Mouse (Mus musculus) neural tube, embryonic 14.5 days (tissue): Measurements from ENCODE around the gene Cebpa. TPM values are rescaled to one million over a fixed set of nuclear protein-coding genes. Genes with fewer than 3 reads are reported as not detected.

Experiments
- ATAC-seq: fragments of 200-750 bp; cut with Nextera tagmentation; 2 replicates; pipeline ENCODE4 v1.8.0; 2017; ENCODE audit warnings: low read depth, mild to moderate bottlenecking, moderate TSS enrichment, moderate library complexity
- H3K27ac ChIP-seq: fragments of 300-500 bp; sonication (generic); 2 replicates; pipeline ENCODE4 v1.5.1; 2014; ENCODE audit warnings: low read depth, mild to moderate bottlenecking, control low read depth, low read length, moderate library complexity, mixed read lengths
- H3K27me3 ChIP-seq: fragments of 300-500 bp; sonication (generic); 2 replicates; pipeline ENCODE4 v1.6.1; 2014; ENCODE audit warnings: low read length; ENCODE audit not compliant: control insufficient read depth, insufficient read depth
- H3K36me3 ChIP-seq: fragments of 300-500 bp; sonication (generic); 2 replicates; pipeline ENCODE4 v1.6.1; 2014; ENCODE audit warnings: low read length, mixed read lengths; ENCODE audit not compliant: control insufficient read depth, insufficient read depth
- H3K4me1 ChIP-seq: fragments of 300-500 bp; sonication (generic); 2 replicates; pipeline ENCODE4 v1.6.1; 2014; ENCODE audit warnings: low read length; ENCODE audit not compliant: control insufficient read depth, insufficient read depth
- H3K4me2 ChIP-seq: fragments of 300-500 bp; sonication (generic); 2 replicates; pipeline ENCODE4 v1.6.1; 2014; ENCODE audit warnings: mild to moderate bottlenecking, low read depth, low read length, control low read depth
- H3K4me3 ChIP-seq: fragments of 300-500 bp; sonication (generic); 2 replicates; pipeline ENCODE4 v1.5.1; 2014; ENCODE audit warnings: low read depth, low read length, control low read depth, mixed read lengths
- H3K9ac ChIP-seq: fragments of 300-500 bp; sonication (generic); replicated peaks from 2 replicates; pipeline ENCODE4 v1.6.1; 2014; ENCODE audit warnings: low read depth, mild to moderate bottlenecking, control low read depth, low read length, mixed read lengths
- H3K9me3 ChIP-seq: fragments of 300-500 bp; sonication (generic); 2 replicates; pipeline ENCODE4 v1.6.1; 2016; ENCODE audit warnings: low read length; ENCODE audit not compliant: control insufficient read depth
- WGBS: fragments of 180-500 bp; shearing (Covaris S2); extraction: QIAGEN DNeasy Blood & Tissue Kit; methylation state at CpG from one replicate; pipeline ENCODE4 v1.1.7; 2014; 5-methylcytosine and 5-hydroxymethylcytosine counted together
- polyA plus RNA-seq: library from polyadenylated mRNA; unstranded; fragments of >200 nt; fragmentation: Nextera tagmentation; extraction: Ambion mirVana; gene quantifications from 2 replicates; pipeline ENCODE4 v1.2.1, GENCODE M21; 2014

Cebpa gene
- 0.62 and 0.77 TPM in 2 replicates for polyA plus RNA-seq

DNA sequence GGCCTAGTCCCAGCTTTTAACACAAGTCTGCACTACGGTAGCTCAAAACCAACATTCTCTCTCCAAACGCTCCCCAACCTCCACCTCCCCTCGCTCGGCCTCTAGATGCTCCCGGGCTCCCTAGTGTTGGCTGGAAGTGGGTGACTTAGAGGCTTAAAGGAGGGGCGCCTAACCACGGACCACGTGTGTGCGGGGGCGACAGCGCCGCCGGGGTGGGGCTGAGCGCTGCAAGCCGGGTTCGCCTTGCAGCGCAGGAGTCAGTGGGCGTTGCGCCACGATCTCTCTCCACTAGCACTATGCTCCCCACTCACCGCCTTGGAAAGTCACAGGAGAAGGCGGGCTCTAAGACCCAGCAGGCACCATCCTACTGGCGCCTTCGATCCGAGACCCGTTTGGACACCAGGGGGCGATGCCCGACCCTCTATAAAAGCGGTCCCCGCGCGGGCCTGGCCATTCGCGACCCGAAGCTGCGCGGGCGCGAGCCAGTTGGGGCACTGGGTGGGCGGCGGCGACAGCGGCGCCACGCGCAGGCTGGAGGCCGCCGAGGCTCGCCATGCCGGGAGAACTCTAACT is at the start of gene Cebpa:
Gene Cebpa (plus strand): TSS at position 453 of the 573 bp plus-strand sequence.
- under 1% methylated on average over 46 of the region's 50 CpGs for WGBS
- no peaks in the 10 kb centered on the region for H3K9me3 ChIP-seq
- H3K27me3 ChIP-seq: peaks cover 37% of the 10 kb centered on the region

DNA sequence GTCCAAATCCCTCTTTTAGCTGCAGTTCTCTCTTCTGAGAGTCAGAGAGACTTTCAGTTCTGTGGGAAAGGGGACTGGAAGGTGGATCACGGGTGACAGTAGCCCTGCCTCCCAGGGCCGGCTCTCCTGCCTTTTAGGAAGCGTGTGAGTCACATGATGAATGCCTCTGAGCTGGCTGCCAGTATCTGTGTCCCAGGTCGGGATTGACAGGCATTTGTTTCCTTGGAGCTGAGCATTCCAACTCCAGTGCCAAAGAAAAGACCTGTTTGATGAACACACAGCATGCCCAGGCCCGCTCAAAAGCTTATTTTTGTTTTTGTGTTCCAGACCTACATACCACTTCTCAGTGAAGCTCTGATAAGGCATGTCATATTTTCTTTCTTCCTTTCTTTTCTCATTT is 42.4 kb upstream of the Cebpa start:
- no peak overlapping the region for H3K4me3 ChIP-seq
- ATAC-seq: no peak
- no peak overlapping the region for H3K9ac ChIP-seq
- H3K4me1 ChIP-seq: no peaks in the 10 kb centered on the region
- 46% methylated on average over 5 of the region's 5 CpGs for WGBS
- H3K27ac ChIP-seq: no peak overlapping the region
- no peaks in the 10 kb centered on the region for H3K27me3 ChIP-seq
- no peak overlapping the region for H3K4me2 ChIP-seq
- H3K9me3 ChIP-seq: no peaks in the 10 kb centered on the region
- no peaks in the 10 kb centered on the region for H3K36me3 ChIP-seq

More for the DNA sequence above, at the start of gene Cebpa:
- Histone ChIP-seq H3K4me2 (peak within 1 kb of the TSS; percentile 100), H3K36me3 (no peaks in the 10 kb centered on the region), H3K27ac (peak within 1 kb of the TSS; percentile 12; the same call in 1 of the 2 replicates), H3K4me1 (peaks cover 23% of the 10 kb centered on the region), H3K4me3 (peak within 1 kb of the TSS; percentile 49), H3K9ac (peak within 1 kb of the TSS; percentile 50)
- peak; percentile 91 for ATAC-seq

DNA sequence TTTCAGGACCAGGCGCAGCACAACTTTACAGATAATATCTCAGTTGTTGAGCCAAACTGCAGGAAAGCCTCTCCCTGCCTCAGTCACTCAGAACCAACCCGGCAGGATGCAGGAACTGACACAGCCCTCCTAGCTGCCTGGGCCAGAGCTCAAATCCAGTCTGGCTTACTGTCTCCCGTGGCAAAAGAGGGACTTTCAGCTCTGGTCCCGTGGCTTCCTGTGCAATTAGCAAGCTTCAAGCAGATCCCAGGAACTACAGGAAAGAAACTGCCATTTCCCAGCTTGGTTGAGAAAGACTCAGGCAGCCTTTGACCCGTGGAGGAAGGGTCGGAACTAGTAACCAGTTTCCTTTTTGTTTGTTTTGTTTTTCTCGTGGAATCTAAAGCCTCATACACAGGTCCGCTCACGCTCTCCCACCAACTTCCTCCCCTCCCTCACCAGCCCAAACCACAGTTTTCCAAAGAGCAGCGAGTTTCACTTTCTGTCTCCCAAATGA is 38.2 kb upstream of the Cebpa start:
- Histone ChIP-seq H3K4me3 (no peak overlapping the region), H3K4me1 (no peaks in the 10 kb centered on the region), H3K36me3 (no peaks in the 10 kb centered on the region), H3K9ac (no peak overlapping the region), H3K27me3 (no peaks in the 10 kb centered on the region), H3K9me3 (no peaks in the 10 kb centered on the region), H3K4me2 (no peak overlapping the region), H3K27ac (no peak overlapping the region)
- no peak for ATAC-seq
- WGBS: 56% methylated on average over 10 of the region's 10 CpGs

DNA sequence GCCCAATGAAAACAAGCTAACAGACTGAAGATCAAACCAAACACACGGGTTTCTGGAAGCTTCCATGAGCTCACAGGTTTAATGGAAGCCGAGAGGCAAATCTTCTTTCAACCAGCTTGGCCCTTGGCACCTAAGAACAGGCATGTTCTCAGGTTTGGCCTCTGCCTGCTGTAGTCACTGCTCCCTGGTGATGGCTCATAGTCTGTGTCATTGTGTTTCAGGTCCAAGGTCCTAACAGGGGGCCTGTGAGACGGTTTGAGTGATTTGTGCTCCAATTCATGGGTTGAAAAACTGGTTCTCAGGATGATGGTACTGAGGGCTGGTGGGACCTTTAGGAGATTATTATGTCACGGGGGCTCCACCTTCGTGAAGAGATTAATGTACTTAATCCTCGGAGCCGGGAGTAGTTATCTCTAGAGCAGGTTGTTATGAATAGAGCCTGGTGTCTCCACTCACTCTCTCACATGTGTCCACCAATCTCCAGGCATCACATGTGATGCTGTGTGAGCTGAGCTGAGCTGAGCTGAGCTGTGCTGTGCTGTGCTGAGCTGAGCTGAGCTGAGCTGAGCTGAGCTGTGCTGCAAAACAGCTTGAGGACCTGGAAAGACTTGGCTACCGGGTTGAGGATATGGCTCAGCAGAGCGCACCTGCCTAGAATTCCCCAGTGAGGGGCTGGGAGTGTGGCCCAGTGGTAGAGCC is 37.5 kb upstream of the Cebpa start:
- Histone ChIP-seq H3K9me3 (no peaks in the 10 kb centered on the region), H3K36me3 (no peaks in the 10 kb centered on the region), H3K27me3 (no peaks in the 10 kb centered on the region), H3K4me3 (no peak overlapping the region), H3K27ac (no peak overlapping the region), H3K4me1 (0 out of 2 replicates have a peak, but pooled peaks cover 3% of the 10 kb centered on the region), H3K4me2 (no peak overlapping the region), H3K9ac (no peak overlapping the region)
- ATAC-seq: no peak
- whole genome bisulfite sequencing: 85% methylated on average over 9 of the region's 9 CpGs

DNA sequence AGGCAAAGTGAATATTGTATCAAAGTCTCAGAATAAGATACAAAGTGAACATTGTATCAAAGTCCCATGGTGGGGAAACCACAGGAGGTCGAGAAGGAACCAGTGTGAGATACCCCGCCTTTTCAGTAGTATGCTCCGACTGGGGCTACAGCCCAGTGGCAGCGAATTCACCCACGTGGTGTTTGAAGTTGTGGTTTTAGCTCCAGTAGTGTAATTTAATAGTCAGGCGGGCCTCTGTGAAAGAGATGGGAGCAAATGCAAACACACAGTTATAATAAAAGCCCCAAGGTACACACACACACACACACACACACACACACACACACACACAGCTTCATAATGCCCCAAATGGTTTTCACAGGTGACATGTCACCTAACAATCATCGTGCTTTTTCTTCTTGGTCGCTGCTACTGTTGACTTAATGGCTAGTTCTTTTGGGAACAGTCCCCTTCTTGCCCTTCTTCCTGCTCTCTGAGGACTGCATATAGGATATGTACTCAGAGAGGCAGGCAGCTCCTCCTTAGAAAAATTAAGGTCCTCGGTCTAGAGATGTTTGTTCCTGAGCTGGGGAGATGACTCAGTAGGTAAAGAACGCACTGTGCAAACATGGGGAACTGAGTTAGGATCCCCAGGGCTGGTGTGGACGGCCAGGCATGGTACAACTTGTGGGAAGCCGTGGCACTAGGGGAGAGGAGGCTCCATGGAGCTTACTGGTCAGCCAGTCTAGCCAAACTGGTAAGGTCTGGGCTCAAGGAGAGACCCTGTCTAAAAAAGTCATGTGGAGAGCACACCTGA is 34.3 kb upstream of the Cebpa start:
- Histone ChIP-seq H3K27ac (no peak overlapping the region), H3K4me2 (no peak overlapping the region), H3K9ac (no peak overlapping the region), H3K9me3 (no peaks in the 10 kb centered on the region), H3K36me3 (no peaks in the 10 kb centered on the region), H3K27me3 (no peaks in the 10 kb centered on the region), H3K4me1 (0 out of 2 replicates have a peak, but pooled peaks cover 3% of the 10 kb centered on the region), H3K4me3 (no peak overlapping the region)
- no peak for ATAC-seq
- 80% methylated on average over 12 of the region's 12 CpGs for WGBS

DNA sequence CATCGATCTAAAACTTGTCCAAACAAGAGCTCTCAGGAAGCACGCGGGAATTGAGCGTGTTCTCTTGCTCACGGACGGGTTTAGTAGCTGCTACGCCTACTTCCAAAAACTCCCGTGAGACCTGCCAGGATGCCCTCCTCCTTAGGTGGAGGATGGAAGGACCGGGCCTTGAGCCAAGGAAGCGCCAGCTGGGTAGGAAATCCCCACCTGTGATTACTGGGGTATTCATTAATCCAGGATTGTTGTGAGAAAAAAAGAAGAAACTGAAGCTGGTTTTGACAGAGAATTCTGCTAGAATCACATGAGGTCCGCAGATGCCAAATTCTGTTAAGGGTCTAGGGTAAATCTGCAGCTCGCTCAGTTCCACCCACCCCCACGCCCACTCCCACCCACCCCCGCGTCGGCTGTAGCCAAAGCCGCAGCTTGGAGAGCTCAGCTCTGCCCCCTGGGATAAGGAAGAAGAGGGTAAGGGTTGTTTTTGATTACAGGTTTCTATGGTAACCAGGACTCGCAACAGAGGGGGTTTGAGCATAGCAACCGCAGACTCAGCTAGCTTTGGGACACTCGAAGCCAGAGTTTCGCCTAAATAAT is 32.7 kb upstream of the Cebpa start:
- Histone ChIP-seq H3K27me3 (no peaks in the 10 kb centered on the region), H3K36me3 (no peaks in the 10 kb centered on the region), H3K4me2 (peak overlapping the region; percentile 41), H3K9ac (no peak overlapping the region), H3K27ac (no peak overlapping the region), H3K4me1 (0 out of 2 replicates have a peak, but pooled peaks cover 3% of the 10 kb centered on the region), H3K9me3 (no peaks in the 10 kb centered on the region), H3K4me3 (peak overlapping the region; percentile 9; the same call in 1 of the 2 replicates)
- 2% methylated on average over 21 of the region's 21 CpGs for WGBS
- ATAC-seq: peak; percentile 78; the same call in 1 of the 2 replicates

DNA sequence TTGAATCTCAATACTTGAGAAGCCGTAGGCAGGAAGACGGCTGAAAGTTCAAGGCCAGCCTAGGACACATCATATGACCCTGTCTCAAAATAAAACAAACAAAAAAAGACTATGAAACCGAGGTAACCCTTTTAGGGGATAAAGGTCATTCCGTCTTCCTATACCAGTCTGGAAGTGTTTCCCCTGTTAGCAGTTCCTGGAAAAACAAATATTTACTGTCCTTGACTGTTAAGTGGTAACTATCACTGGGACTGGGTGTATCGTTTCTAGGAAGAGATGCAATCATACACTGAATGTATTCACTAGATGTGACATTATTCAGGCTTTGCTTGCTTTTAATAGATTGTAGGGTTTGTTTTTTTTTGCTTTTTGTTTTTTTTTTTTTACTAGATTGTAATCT is 28.5 kb upstream of the Cebpa start:
- Histone ChIP-seq H3K36me3 (no peaks in the 10 kb centered on the region), H3K9ac (no peak overlapping the region), H3K27me3 (no peaks in the 10 kb centered on the region), H3K4me2 (no peak overlapping the region), H3K9me3 (no peaks in the 10 kb centered on the region), H3K27ac (no peak overlapping the region), H3K4me1 (0 out of 2 replicates have a peak, but pooled peaks cover 3% of the 10 kb centered on the region), H3K4me3 (no peak overlapping the region)
- 82% methylated on average over 5 of the region's 5 CpGs for WGBS
- no peak for ATAC-seq

DNA sequence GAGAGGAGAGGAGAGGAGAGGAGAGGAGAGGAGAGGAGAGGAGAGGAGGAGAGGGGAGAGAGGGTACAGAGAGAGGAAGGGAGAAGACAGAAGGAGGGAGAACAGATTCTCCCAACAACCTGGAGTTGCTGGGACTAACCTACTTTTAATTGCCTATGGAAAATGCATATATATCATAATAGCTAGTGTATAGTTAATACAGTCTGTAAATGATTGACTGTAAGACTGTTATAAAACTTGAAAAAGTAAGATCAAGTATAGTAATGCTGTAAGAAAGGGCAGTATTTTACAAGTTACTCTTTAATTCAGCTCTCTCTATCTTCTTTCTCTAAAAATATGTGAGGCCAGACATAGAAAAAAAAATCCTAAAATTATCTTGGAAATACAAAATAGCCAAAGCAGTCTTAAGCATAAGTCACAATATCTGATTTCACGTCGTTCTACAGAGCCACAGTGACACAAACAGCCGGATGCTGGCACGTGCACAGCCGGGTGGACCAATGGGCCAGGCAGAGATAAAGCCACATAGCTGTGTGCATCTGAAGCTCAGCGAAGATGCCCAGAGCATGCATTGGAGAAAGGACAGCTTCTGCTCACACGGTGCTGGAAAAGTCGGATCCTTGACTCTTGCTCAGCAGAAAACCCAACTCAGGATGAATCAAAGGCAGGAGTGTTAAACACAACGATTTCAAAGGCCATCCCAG is 24.0 kb upstream of the Cebpa start:
- no peak for ATAC-seq
- Histone ChIP-seq H3K27me3 (no peaks in the 10 kb centered on the region), H3K9me3 (no peaks in the 10 kb centered on the region), H3K4me3 (no peak overlapping the region), H3K27ac (no peak overlapping the region), H3K4me1 (no peaks in the 10 kb centered on the region), H3K9ac (no peak overlapping the region), H3K36me3 (no peaks in the 10 kb centered on the region), H3K4me2 (no peak overlapping the region)
- WGBS: 84% methylated on average over 9 of the region's 9 CpGs
